Mouse (Mus musculus) limb, embryonic 13.5 days (tissue): Measurements from ENCODE around the gene Rinl. TPM values are rescaled to one million over a fixed set of nuclear protein-coding genes. Genes with fewer than 3 reads are reported as not detected.

Experiments used
- ATAC-seq: fragments of 200-750 bp; cut with Nextera tagmentation; 2 replicates; pipeline ENCODE4 v1.8.0; 2017; ENCODE audit warnings: low read depth, moderate number of reproducible peaks, moderate TSS enrichment; ENCODE audit not compliant: low FRiP score
- H3K27ac ChIP-seq: fragments of 300-500 bp; sonication (generic); 2 replicates; pipeline ENCODE4 v1.5.1; 2015; ENCODE audit warnings: inconsistent platforms, mild to moderate bottlenecking, moderate library complexity
- H3K27me3 ChIP-seq: fragments of 300-500 bp; sonication (generic); 2 replicates; pipeline ENCODE4 v1.6.1; 2015; ENCODE audit warnings: mild to moderate bottlenecking, inconsistent platforms
- H3K36me3 ChIP-seq: fragments of 300-500 bp; sonication (generic); 2 replicates; pipeline ENCODE4 v1.6.1; 2015; ENCODE audit warnings: inconsistent platforms, mild to moderate bottlenecking, moderate library complexity
- H3K4me1 ChIP-seq: fragments of 300-500 bp; sonication (generic); 2 replicates; pipeline ENCODE4 v1.6.1; 2015; ENCODE audit warnings: inconsistent platforms
- H3K4me2 ChIP-seq: fragments of 300-500 bp; sonication (generic); replicated peaks from 2 replicates; pipeline ENCODE4 v1.6.1; 2015; ENCODE audit warnings: inconsistent platforms, mild to moderate bottlenecking, moderate library complexity
- H3K4me3 ChIP-seq: fragments of 300-500 bp; sonication (generic); 2 replicates; pipeline ENCODE4 v1.5.1; 2015; ENCODE audit warnings: moderate library complexity, mild to moderate bottlenecking, inconsistent platforms
- H3K9ac ChIP-seq: fragments of 300-500 bp; sonication (generic); 2 replicates; pipeline ENCODE4 v1.6.1; 2015; ENCODE audit warnings: mild to moderate bottlenecking, inconsistent platforms
- H3K9me3 ChIP-seq: fragments of 300-500 bp; sonication (generic); 2 replicates; pipeline ENCODE4 v1.6.1; 2016; ENCODE audit warnings: inconsistent platforms
- WGBS: fragments of 180-500 bp; shearing (Covaris S2); methylation state at CpG from one replicate; pipeline ENCODE4 v1.1.7; 2015; 5-methylcytosine and 5-hydroxymethylcytosine counted together
- polyA plus RNA-seq: library from polyadenylated mRNA; unstranded; fragments of >200 nt; fragmentation: Nextera tagmentation; extraction: Ambion mirVana; gene quantifications from 2 replicates; pipeline ENCODE4 v1.2.1, GENCODE M21; 2015

Gene Rinl
- polyA plus RNA-seq, result 3.1 and 3.6 TPM in 2 replicates

DNA sequence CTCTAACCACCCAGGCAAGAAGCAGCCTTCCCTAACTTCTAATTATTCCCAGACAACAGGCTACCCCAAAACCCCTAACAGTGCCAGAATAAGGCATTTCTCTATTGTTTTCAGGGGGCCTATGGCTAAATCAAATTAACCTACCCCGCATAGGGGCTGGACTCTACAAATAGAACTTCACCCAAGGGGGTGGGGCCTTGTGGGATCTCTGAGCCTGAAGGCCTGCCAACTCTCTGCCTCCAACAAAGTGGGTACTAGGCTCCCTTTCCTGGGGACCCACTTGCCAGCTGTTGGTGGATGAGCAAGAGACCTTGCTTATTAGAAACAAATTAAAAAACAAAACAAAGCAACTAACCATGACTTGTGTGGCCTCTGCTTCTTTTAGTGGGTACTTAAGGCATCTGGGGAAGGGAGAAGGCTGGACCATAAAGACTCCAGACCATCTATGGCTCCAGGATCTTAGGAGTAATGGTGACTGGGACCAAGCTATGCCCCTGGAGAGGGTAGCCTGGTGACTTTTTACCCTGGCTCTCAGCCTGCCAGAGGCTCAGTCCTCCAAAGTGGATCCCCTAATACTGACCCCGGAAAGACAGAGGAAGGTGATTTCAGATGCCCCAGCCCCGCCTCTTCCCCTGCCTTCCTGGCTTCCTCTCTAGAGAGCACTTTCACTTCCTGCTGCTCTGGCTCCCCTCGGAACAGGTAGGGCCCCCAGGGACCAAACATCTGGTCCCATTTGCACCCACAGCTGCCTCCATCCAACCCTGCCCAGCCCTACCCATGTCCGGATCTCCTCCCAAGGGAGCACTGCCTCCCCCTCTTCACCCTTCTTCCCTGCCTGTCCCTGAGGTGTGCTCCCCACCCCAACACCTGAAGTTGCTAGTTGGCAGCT is at the start of gene Rinl:
Gene Rinl (plus strand): TSS at position 663 of the 889 bp plus-strand sequence.
- 53% methylated on average over 5 of the region's 5 CpGs for WGBS
- H3K9ac ChIP-seq, result no peak within 1 kb of the TSS
- ATAC-seq, result no peak
- peaks cover 46% of the 10 kb centered on the region for H3K36me3 ChIP-seq
- peak within 1 kb of the TSS; percentile 65; the same call in 1 of the 2 replicates for H3K27ac ChIP-seq
- H3K9me3 ChIP-seq, result no peaks in the 10 kb centered on the region
- H3K4me3 ChIP-seq, result no peak within 1 kb of the TSS
- no peak within 1 kb of the TSS for H3K4me2 ChIP-seq
- H3K4me1 ChIP-seq, result peaks cover 32% of the 10 kb centered on the region
- H3K27me3 ChIP-seq, result no peaks in the 10 kb centered on the region

DNA sequence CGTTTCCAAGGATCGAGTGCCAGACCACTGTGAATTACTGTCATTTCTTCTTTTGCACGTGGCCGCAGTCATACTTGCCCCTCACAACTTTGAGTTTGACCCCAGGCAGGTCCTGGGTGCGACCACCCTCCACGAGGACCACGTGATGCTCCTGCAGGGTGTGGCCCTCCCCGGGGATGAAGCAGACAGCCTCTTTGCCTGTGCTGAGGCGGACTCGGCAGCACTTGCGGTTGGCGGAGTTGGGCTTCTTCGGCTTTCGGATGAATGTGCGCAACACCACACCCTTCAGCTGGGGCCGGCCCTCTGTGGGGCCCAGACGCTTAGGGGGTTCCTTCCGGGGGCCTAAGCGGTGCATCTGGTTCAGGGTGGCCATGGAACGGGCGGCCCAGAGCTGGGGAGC is 48.9 kb upstream of the Rinl start:
- H3K36me3 ChIP-seq, result peaks cover 57% of the 10 kb centered on the region
- WGBS, result 95% methylated on average over 21 of the region's 21 CpGs
- no peak overlapping the region for H3K9ac ChIP-seq
- no peak overlapping the region for H3K27ac ChIP-seq
- H3K4me2 ChIP-seq, result no peak overlapping the region
- no peaks in the 10 kb centered on the region for H3K27me3 ChIP-seq
- no peaks in the 10 kb centered on the region for H3K9me3 ChIP-seq
- H3K4me3 ChIP-seq, result no peak overlapping the region
- H3K4me1 ChIP-seq, result peaks cover 13% of the 10 kb centered on the region
- ATAC-seq, result no peak

DNA sequence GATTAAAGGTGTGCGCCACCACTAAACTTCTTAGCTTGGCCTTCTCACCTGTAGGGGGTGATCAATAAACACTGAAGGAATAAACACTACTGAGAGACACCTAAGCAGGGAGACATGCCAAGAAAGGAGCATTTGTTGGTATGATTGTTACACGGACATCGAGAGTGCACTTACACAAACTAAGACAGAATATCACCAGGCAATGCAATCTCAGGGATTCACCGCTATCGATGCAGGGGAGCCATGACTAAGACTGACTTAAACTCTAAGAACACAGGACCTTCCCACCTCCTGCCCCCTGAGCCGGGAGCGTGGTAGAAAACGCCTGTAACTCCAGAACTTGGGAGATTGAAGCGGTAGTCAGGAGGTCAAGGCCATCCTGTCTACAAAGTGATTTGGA is 47.8 kb upstream of the Rinl start:
- Histone ChIP-seq H3K27ac (no peak overlapping the region), H3K4me1 (peaks cover 13% of the 10 kb centered on the region), H3K4me3 (peak overlapping the region; percentile 57), H3K27me3 (no peaks in the 10 kb centered on the region), H3K4me2 (peak overlapping the region; percentile 94), H3K36me3 (peaks cover 58% of the 10 kb centered on the region), H3K9me3 (no peaks in the 10 kb centered on the region), H3K9ac (peak overlapping the region; percentile 90)
- no peak for ATAC-seq
- 38% methylated on average over 9 of the region's 9 CpGs for WGBS

DNA sequence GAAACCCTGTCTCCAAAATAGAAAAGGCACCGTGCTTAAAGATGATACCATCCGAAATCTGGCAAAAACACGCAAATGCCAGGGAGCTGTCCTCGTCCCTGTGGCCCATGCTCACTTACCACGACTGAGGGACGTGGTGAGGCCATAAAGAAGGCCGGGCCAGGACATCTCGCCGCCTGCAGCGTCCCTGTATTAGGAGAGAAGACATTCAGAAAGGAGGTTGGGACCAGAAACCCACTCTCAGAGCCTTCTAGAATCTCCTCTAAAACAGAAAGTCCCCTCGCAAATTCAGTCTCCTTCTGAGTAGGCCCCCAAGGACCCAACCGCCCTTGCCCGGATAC is 47.4 kb upstream of the Rinl start:
- ATAC-seq, result peak; percentile 30
- H3K4me1 ChIP-seq, result peaks cover 13% of the 10 kb centered on the region
- peak overlapping the region; percentile 90 for H3K9ac ChIP-seq
- peaks cover 58% of the 10 kb centered on the region for H3K36me3 ChIP-seq
- peak overlapping the region; percentile 94 for H3K4me2 ChIP-seq
- WGBS, result 2% methylated on average over 13 of the region's 13 CpGs
- peak overlapping the region; percentile 4; the same call in 1 of the 2 replicates for H3K27ac ChIP-seq
- no peaks in the 10 kb centered on the region for H3K9me3 ChIP-seq
- no peaks in the 10 kb centered on the region for H3K27me3 ChIP-seq
- peak overlapping the region; percentile 57 for H3K4me3 ChIP-seq

DNA sequence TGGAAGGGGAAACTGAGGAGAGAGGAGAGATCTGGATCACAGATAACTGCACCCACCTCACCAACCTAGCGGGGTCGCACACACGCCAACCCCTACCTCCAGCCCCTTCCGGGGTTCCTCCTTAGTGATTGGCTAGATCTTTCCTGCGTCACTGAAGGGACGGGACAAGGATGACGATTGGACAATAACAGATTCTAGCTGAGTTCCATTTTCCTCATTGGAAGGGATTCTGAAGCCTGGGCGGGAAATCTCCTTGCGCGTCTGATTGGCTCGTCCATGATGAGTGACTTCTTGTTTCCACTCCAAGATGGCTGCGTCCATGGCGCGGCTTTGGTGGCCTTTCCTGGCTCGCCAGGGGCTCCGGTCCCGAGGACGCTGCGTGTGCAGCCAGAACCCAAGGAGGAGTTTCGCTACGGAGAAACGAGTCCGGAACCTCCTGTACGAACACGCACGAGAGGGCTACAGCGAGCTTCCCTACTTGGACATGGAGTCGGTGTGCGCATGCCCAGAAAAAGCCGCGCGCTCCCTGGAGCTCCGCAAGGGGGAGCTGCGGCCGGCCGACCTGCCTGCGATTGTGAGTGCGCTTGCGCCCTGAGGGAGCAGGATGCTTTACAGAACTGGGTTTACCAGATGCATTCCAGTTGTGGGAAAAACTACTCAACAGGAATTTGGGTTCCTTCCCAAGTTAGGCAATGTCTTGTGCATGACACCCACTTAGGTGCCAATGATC is 46.9 kb upstream of the Rinl start, which contains the start of the genes Mrps12 and Sars2:
Gene Mrps12 (minus strand): TSS at position 112 of the 730 bp plus-strand sequence.
Gene Sars2 (plus strand): TSS at position 284 of the 730 bp plus-strand sequence.
- Histone ChIP-seq H3K4me1 (peaks cover 13% of the 10 kb centered on the region), H3K9ac (peak within 1 kb of the TSS; percentile 90), H3K4me3 (peak within 1 kb of the TSS; percentile 57), H3K9me3 (no peaks in the 10 kb centered on the region), H3K27ac (peak within 1 kb of the TSS; percentile 87), H3K36me3 (peaks cover 58% of the 10 kb centered on the region), H3K27me3 (no peaks in the 10 kb centered on the region), H3K4me2 (peak within 1 kb of the TSS; percentile 94)
- ATAC-seq, result peak; percentile 99
- under 1% methylated on average over 39 of the region's 39 CpGs for WGBS

DNA sequence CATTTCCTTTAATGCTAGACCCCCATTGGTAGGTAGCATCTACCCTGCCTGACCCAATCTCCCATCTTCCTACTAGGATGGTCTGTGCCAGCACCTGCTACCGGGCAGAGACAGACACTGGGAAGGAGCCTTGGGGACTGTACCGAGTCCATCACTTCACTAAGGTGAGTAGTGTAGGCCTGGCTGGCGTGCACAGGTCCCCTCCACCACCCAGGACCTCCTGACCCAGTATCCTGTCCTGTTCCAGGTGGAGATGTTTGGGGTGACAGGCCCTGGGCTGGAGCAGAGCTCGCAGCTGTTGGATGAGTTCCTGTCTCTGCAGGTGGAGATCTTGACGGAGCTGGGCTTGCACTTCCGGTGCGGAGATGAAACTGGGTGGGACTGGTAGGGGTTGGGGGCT is 38.8 kb upstream of the Rinl start:
- Histone ChIP-seq H3K9me3 (no peaks in the 10 kb centered on the region), H3K36me3 (peaks cover 64% of the 10 kb centered on the region), H3K4me1 (no peaks in the 10 kb centered on the region), H3K27me3 (no peaks in the 10 kb centered on the region), H3K27ac (no peak overlapping the region), H3K9ac (no peak overlapping the region), H3K4me3 (no peak overlapping the region), H3K4me2 (no peak overlapping the region)
- WGBS, result 93% methylated on average over 7 of the region's 7 CpGs
- ATAC-seq, result no peak

DNA sequence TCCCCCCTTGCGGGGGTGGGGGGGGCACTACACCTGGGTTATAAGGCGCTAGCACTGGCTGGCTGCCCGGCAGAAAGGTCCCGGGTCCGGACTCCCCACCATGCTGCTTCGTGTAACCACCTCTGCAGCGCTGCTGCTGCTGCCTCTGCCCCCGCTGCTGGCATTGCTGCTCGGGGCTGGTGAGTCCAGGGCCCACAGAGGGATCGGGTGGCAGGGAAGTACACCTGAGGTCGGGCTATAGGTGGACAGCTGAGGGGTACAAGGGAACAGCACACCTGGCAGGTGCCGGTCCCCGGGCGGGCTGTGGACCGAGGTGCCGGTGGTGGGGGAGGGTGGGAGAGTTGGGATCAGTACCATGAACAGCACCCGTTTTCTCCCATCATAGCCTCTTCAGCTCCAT is 32.7 kb upstream of the Rinl start, which contains the start of gene Ccer2:
Gene Ccer2 (plus strand): TSS at position 96 of the 400 bp plus-strand sequence.
- 0 out of 2 replicates have a peak, but pooled peaks have one; percentile 37 for ATAC-seq
- Histone ChIP-seq H3K9me3 (no peaks in the 10 kb centered on the region), H3K4me1 (peaks cover 14% of the 10 kb centered on the region), H3K27me3 (peaks cover 24% of the 10 kb centered on the region), H3K9ac (peak within 1 kb of the TSS; percentile 35; the same call in 1 of the 2 replicates), H3K4me2 (peak within 1 kb of the TSS; percentile 52), H3K36me3 (peaks cover 52% of the 10 kb centered on the region), H3K4me3 (peak within 1 kb of the TSS; percentile 12), H3K27ac (no peak within 1 kb of the TSS)
- under 1% methylated on average over 17 of the region's 17 CpGs for WGBS

DNA sequence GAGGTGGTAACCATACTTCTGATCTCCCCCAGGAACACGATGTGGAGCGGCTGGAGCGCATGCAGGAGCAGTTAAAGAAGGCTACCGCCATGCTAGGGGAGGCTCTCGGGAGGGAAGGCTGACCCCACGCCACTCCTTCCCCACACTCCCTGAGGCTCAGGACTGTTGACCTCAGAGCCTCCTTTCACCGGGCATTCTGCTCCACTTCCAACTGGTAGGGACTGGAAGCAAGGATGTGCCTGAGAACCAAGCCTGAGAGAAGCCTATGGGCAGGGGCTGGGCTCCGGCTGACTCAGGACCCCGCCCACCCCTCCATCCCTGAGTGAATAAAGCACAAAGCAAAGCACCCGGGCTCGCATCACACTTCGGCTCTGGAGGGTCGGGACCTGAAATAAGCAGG is 30.1 kb upstream of the Rinl start:
- 82% methylated on average over 13 of the region's 13 CpGs for WGBS
- ATAC-seq, result no peak
- H3K27me3 ChIP-seq, result peaks cover 24% of the 10 kb centered on the region

DNA sequence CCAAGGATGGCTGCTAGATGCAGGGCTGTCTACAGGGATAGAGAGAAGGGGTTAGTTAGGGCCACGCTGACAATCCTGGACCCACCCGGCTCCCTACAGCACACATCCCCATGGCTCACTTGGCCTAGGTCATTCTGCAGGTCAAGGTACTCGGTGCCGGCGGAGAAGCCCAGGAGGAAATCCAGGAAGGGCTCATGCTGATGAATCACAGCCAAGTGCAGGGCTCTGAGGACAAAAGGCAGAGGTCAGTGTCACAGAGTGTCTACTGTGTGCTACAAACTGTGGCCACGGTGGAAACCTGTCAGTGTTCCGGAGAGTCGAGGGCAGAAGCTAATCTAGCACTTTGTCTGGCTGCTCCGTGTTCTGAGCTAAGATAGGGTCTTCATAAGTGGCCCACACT is 26.9 kb upstream of the Rinl start:
- Histone ChIP-seq H3K9ac (no peak overlapping the region), H3K36me3 (peaks cover 40% of the 10 kb centered on the region), H3K27me3 (peaks cover 8% of the 10 kb centered on the region), H3K4me3 (no peak overlapping the region), H3K4me1 (peaks cover 9% of the 10 kb centered on the region), H3K4me2 (no peak overlapping the region), H3K9me3 (no peaks in the 10 kb centered on the region), H3K27ac (no peak overlapping the region)
- WGBS, result 94% methylated on average over 9 of the region's 9 CpGs
- no peak for ATAC-seq

More for the DNA sequence above, 30.1 kb upstream of the Rinl start:
- Histone ChIP-seq H3K4me2 (no peak overlapping the region), H3K4me3 (no peak overlapping the region), H3K36me3 (peaks cover 44% of the 10 kb centered on the region), H3K9ac (no peak overlapping the region), H3K9me3 (no peaks in the 10 kb centered on the region), H3K4me1 (peaks cover 14% of the 10 kb centered on the region), H3K27ac (no peak overlapping the region)

DNA sequence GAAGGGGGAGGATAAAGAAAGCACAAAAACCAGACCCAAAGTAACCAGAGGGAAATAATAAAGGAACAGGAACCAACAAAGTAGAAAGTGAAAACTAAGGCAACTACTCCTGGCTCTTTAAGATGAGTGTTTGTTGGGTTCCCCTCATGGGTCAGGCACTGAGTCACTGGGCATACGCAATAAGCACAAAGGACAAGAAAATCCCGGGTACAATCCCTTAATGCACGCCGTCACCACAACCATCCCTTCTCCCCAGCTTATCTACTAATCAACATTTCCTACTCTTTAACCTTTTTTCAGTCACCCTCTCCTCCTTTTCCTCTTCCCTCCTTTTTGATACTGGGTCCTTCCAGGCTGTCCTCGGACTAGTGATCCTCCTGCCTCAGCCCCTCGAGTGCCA is 23.6 kb upstream of the Rinl start:
- Histone ChIP-seq H3K36me3 (peaks cover 18% of the 10 kb centered on the region), H3K4me1 (peaks cover 22% of the 10 kb centered on the region), H3K9me3 (no peaks in the 10 kb centered on the region), H3K9ac (0 out of 2 replicates have a peak overlapping the region, but pooled peaks have one; percentile 80), H3K4me2 (peak overlapping the region; percentile 77), H3K27ac (no peak overlapping the region), H3K27me3 (no peaks in the 10 kb centered on the region), H3K4me3 (peak overlapping the region; percentile 79)
- ATAC-seq, result no peak
- 87% methylated on average over 6 of the region's 6 CpGs for WGBS

DNA sequence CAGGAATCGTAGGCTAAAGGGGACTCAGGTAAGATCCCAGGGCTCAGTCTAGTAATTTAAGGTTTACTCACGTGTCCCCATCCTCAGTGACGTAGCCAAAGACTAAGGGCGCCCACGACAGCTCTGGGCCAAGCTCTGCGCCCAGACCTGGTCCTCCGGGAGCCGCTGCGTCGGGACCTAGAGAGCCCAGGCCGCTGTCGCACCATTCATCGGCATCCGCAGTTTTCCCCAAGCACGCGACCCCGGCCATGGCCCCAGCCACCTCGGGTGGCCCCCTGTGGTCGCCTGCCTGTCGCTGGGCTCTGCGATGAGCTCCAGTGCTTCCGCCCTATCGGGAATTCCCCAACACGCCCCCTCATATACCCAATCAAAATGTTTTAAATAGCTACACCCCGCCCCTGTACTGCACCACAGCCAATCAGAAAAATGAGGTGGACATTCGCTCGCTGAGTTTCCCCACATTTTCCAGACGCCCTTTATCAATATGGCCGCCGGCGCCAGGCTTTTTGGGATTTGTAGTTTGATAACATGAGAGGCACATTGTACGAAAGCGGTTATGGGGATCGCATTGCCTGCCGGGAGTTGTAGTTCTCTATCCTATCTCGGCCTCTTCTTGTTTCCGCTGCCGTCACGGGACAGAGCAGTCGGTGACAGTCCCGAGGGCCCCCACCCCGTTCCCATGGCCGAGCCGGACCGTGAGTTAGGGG is 22.4 kb upstream of the Rinl start, which contains the start of gene Sirt2:
Gene Sirt2 (plus strand): TSS at position 563 of the 707 bp plus-strand sequence.
- peaks cover 8% of the 10 kb centered on the region for H3K36me3 ChIP-seq
- WGBS, result under 1% methylated on average over 45 of the region's 45 CpGs
- H3K9ac ChIP-seq, result peak within 1 kb of the TSS; percentile 80
- H3K9me3 ChIP-seq, result no peaks in the 10 kb centered on the region
- ATAC-seq, result peak; percentile 99
- peak within 1 kb of the TSS; percentile 79 for H3K4me3 ChIP-seq
- H3K27ac ChIP-seq, result no peak within 1 kb of the TSS
- peak within 1 kb of the TSS; percentile 77 for H3K4me2 ChIP-seq
- no peaks in the 10 kb centered on the region for H3K27me3 ChIP-seq
- peaks cover 22% of the 10 kb centered on the region for H3K4me1 ChIP-seq
